Mouse (Mus musculus) lung, embryonic 16.5 days (tissue): ENCODE data around the gene Rbm6. TPM values are rescaled to one million over a fixed set of nuclear protein-coding genes. Genes with fewer than 3 reads are reported as not detected.

Experiments
- ATAC-seq: fragments of 200-750 bp; cut with Nextera tagmentation; 2 replicates; pipeline ENCODE4 v1.8.0; 2017; ENCODE audit warnings: low read depth, mild to moderate bottlenecking, moderate library complexity
- H3K27ac ChIP-seq: fragments of 300-500 bp; sonication (generic); 2 replicates; pipeline ENCODE4 v1.5.1; 2014; ENCODE audit warnings: mild to moderate bottlenecking, control low read depth, low read length
- H3K27me3 ChIP-seq: fragments of 300-500 bp; sonication (generic); 2 replicates; pipeline ENCODE4 v1.6.1; 2014; ENCODE audit warnings: low read depth, low read length, mixed read lengths; ENCODE audit not compliant: control insufficient read depth, insufficient read depth
- H3K36me3 ChIP-seq: fragments of 300-500 bp; sonication (generic); 2 replicates; pipeline ENCODE4 v1.6.1; 2014; ENCODE audit warnings: low read length; ENCODE audit not compliant: control insufficient read depth, insufficient read depth
- H3K4me1 ChIP-seq: fragments of 300-500 bp; sonication (generic); replicated peaks from 2 replicates; pipeline ENCODE4 v1.6.1; 2014; ENCODE audit warnings: low read length, mixed read lengths; ENCODE audit not compliant: control insufficient read depth, insufficient read depth
- H3K4me2 ChIP-seq: fragments of 300-500 bp; sonication (generic); 2 replicates; pipeline ENCODE4 v1.6.1; 2014; ENCODE audit warnings: low read depth, low read length, control low read depth
- H3K4me3 ChIP-seq: fragments of 300-500 bp; sonication (generic); 2 replicates; pipeline ENCODE4 v1.5.1; 2014; ENCODE audit warnings: mild to moderate bottlenecking, low read length, control low read depth
- H3K9ac ChIP-seq: fragments of 300-500 bp; sonication (generic); 2 replicates; pipeline ENCODE4 v1.6.1; 2014; ENCODE audit warnings: low read length, control low read depth
- H3K9me3 ChIP-seq: fragments of 300-500 bp; sonication (generic); 2 replicates; pipeline ENCODE4 v1.6.1; 2016; ENCODE audit warnings: low read length; ENCODE audit not compliant: control insufficient read depth
- WGBS: fragments of 180-500 bp; shearing (Covaris S2); extraction: QIAGEN DNeasy Blood & Tissue Kit; methylation state at CpG from one replicate; pipeline ENCODE4 v1.1.7; 2014; 5-methylcytosine and 5-hydroxymethylcytosine counted together
- polyA plus RNA-seq: library from polyadenylated mRNA; unstranded; fragments of >200 nt; fragmentation: Nextera tagmentation; extraction: Ambion mirVana; gene quantifications from 2 replicates; pipeline ENCODE4 v1.2.1, GENCODE M21; 2015

Gene Rbm6
- polyA plus RNA-seq, 1 experiment from 2014 or later: 70.2 TPM

DNA sequence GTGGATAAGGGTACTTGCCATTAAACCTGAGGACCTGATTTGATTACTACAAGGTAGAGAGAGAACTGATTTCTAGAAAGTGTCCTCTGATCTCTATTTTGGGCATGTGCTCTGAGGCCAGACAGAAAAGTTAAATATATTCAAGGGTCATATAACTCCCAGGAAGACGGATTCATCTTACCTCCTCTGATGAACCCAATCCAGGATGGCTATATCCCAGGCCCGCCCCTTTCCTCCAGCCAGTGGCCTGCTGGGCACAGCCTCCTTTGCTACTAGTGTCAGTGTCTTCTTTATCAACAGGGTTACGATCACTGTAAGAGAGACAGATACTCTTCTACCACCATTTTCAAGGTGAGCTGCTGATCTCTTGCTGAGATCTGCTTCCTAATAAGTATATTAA lies 98.6 kb downstream of the Rbm6 start:
- Histone ChIP-seq H3K4me3 (no peak overlapping the region), H3K4me1 (peaks cover under 1% of the 10 kb centered on the region), H3K4me2 (no peak overlapping the region), H3K27ac (no peak overlapping the region), H3K36me3 (peaks cover 17% of the 10 kb centered on the region), H3K27me3 (no peaks in the 10 kb centered on the region), H3K9me3 (no peaks in the 10 kb centered on the region), H3K9ac (no peak overlapping the region)
- 94% methylated on average over 3 of the region's 3 CpGs for WGBS
- ATAC-seq: no peak

DNA sequence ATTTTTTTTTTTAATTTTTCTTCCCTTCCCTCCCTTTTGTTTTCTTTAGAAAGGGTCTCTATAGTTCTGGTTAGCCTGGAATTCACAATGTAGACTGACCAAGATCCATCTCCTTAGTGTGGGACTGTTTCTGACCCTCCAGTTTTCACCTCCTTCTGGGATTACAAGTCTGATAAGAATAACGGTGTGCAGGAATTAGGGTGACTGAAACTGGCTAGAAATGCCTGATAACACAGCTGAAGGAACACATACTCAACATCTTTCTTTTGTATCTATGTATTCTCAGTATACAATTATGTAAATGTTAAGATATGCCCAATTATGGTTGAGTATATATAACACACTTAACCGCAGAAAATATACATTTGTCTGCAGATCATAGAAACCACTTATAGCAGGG lies 101.3 kb downstream of the Rbm6 start:
- H3K4me1 ChIP-seq: peaks cover 9% of the 10 kb centered on the region
- ATAC-seq: no peak
- WGBS: 63% methylated on average over 2 of the region's 2 CpGs
- no peak overlapping the region for H3K4me2 ChIP-seq
- no peak overlapping the region for H3K27ac ChIP-seq
- no peaks in the 10 kb centered on the region for H3K27me3 ChIP-seq
- no peaks in the 10 kb centered on the region for H3K9me3 ChIP-seq
- H3K4me3 ChIP-seq: no peak overlapping the region
- H3K9ac ChIP-seq: no peak overlapping the region; the same call in 1 of the 2 replicates
- peaks cover 26% of the 10 kb centered on the region for H3K36me3 ChIP-seq

DNA sequence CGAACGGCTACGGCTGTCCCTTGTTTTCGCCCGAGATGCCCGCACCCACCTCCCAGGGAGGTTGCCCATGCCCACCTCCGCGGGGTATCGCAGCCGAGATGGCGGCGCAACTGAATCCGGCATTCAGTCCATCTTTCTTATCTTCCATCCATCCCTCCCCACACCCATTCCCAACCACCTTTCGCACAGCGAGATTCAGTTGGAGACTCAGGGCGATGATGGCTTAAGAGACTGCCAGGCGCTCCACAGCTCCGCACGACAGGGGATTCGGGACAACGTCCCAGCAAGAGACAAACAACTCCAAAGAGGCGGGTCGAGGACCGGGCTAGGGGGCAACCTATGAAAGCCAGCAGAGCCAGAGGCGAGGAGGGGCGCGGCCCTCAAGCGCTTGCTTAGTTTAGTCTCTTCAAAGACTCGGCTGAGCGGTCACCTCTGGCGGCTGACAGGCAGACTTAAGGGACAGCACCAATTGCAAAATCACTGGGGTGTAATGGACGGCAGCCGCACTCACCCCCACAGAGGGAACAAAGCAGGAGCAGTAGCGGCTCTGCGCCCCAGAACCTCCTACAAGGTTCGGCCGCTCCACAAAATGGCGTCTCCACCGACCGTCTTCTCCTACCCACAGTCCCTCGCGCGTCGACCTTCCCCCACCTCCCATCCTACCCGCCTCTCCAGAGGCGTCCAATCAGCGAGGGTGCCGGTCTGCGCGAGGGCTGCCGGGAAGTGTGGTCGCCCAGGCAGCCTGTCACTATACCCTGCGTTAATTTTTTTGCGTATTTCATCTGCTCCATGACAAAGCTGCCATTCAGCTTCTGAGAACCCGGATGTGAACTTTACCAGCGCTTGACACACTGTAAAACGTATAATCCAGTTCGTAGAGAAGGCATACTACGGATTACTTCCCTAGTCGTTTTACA lies 102.4 kb downstream of the Rbm6 start, which contains the start of gene Rbm5:
Gene Rbm5 (minus strand): TSS at position 623 of the 917 bp plus-strand sequence.
- Histone ChIP-seq H3K4me2 (peak within 1 kb of the TSS; percentile 76), H3K9ac (peak within 1 kb of the TSS; percentile 100), H3K4me3 (peak within 1 kb of the TSS; percentile 96), H3K4me1 (peaks cover 9% of the 10 kb centered on the region), H3K9me3 (no peaks in the 10 kb centered on the region), H3K27me3 (no peaks in the 10 kb centered on the region), H3K27ac (peak within 1 kb of the TSS; percentile 81), H3K36me3 (peaks cover 29% of the 10 kb centered on the region)
- under 1% methylated on average over 60 of the region's 60 CpGs for WGBS
- peak; percentile 100 for ATAC-seq

DNA sequence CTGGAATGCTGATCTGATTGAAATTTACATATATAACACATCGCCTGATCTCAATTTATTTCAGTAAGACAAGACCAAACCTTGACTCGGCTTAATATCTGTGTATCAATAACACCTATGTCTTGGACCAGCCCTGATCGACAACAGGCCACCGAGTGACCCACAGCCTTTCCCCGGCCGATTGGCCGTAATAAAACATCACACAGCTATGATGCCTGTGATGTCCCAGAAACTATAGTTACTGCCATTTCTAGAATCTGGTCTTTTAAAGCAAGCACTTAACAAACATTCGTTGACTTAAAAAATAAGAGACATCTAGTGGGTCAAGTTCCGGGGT lies 103.0 kb downstream of the Rbm6 start:
- Histone ChIP-seq H3K9me3 (no peaks in the 10 kb centered on the region), H3K27ac (peak overlapping the region; percentile 81), H3K4me2 (peak overlapping the region; percentile 76), H3K4me3 (peak overlapping the region; percentile 96), H3K36me3 (peaks cover 33% of the 10 kb centered on the region), H3K4me1 (peaks cover 9% of the 10 kb centered on the region), H3K9ac (peak overlapping the region; percentile 100), H3K27me3 (no peaks in the 10 kb centered on the region)
- 1% methylated on average over 9 of the region's 9 CpGs for WGBS
- no peak for ATAC-seq

DNA sequence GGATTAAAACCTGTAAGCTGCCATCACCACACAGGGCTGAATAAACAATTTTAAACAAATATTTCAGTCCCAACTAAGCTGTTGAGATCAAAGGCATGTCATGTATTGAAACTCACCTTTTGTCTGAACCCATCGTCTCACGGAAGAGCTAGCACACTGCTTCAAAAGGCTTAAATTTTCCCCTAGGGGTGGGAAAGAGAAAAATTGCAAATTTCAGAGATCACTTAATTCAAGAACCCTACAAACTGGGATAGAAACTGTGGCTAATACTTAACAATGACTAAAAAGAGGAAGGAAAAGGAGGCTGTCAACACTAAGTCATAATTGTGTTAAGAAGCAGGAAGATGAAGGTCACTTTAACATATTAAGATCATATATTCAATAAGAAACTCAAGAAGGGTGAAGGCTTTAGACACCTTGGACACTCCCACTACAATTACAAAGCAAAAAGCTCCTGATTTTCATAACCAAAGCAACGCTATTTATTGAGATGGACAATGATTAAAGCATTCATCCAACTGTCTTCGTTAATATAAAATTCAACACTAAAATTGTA lies 103.5 kb downstream of the Rbm6 start:
- peak overlapping the region; percentile 76 for H3K4me2 ChIP-seq
- no peaks in the 10 kb centered on the region for H3K27me3 ChIP-seq
- H3K9ac ChIP-seq: peak overlapping the region; percentile 100
- H3K36me3 ChIP-seq: peaks cover 31% of the 10 kb centered on the region
- H3K27ac ChIP-seq: no peak overlapping the region
- no peak for ATAC-seq
- H3K9me3 ChIP-seq: no peaks in the 10 kb centered on the region
- H3K4me3 ChIP-seq: peak overlapping the region; percentile 96
- peaks cover 9% of the 10 kb centered on the region for H3K4me1 ChIP-seq
- WGBS: 9% methylated on average over 4 of the region's 4 CpGs

DNA sequence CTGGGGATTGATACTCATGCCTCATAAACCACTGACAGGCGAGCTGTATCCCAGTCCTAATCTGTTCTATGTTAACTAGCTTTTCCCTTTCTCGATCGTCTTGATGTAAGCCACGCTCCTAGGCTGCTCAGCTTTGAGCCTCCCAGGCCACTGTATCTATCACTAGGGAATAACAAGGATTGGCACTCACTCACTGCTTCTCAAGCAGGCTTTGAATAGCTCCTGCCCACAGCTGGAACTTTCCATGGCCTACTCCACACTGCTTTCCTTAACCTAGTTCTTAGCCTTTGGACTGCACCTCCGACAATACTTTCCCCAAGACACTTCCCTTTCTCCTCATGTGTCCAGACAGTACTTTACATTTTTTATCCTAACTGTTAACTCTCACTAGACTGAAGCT lies 104.2 kb downstream of the Rbm6 start:
- H3K4me3 ChIP-seq: no peak overlapping the region
- no peak overlapping the region; the same call in 1 of the 2 replicates for H3K9ac ChIP-seq
- ATAC-seq: no peak

DNA sequence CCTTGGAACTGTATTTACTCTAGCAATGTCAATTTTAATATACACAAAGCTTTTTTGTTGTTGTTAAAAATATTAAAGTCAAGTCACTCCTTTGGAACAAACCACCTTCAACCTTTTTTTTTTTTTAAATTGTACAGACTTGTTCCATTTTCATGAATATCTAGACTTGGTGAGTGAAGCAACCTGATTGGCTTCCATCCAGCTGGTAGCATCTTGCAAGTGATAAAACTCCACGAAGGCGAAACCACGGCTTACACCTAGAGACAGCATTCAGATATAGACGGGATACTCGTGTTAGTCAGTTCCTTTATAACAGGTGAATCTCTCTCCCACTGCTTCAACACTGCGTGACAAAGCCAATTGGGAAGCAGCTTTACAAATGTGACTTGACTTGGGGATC lies 113.4 kb downstream of the Rbm6 start:
- WGBS: 91% methylated on average over 6 of the region's 6 CpGs
- no peak overlapping the region for H3K4me2 ChIP-seq
- peaks cover 79% of the 10 kb centered on the region for H3K36me3 ChIP-seq
- H3K9ac ChIP-seq: no peak overlapping the region
- no peak for ATAC-seq
- no peaks in the 10 kb centered on the region for H3K9me3 ChIP-seq
- H3K4me3 ChIP-seq: no peak overlapping the region
- H3K27ac ChIP-seq: no peak overlapping the region
- no peaks in the 10 kb centered on the region for H3K4me1 ChIP-seq
- H3K27me3 ChIP-seq: no peaks in the 10 kb centered on the region

More for the DNA sequence above, 104.2 kb downstream of the Rbm6 start:
- Histone ChIP-seq H3K36me3 (peaks cover 36% of the 10 kb centered on the region), H3K4me1 (peaks cover 9% of the 10 kb centered on the region), H3K9me3 (no peaks in the 10 kb centered on the region), H3K4me2 (peak overlapping the region; percentile 76), H3K27ac (no peak overlapping the region), H3K27me3 (no peaks in the 10 kb centered on the region)
- WGBS: 83% methylated on average over 5 of the region's 5 CpGs

DNA sequence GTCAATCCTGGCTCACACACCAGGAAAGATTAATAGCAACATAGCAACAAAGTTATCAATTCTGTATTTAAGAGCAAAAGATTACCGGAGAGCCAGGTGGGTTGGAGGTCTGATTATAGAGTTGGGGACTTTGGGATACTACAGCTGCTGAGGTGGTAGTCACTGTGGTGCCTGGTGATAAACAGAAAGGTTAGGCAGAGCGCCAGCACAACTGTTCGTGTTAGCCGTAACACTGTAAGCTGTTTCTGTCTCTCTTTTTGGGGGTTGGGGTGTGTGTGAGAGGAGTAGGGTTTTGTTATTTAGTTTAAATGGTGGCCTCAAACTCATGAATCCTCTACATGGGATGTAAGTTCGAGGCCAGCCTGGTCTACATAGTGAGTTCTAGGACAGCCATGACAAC lies 122.7 kb downstream of the Rbm6 start:
- Histone ChIP-seq H3K4me1 (no peaks in the 10 kb centered on the region), H3K27ac (no peak overlapping the region), H3K9me3 (peaks cover 6% of the 10 kb centered on the region; the same call in 1 of the 2 replicates), H3K9ac (no peak overlapping the region), H3K4me2 (no peak overlapping the region), H3K27me3 (no peaks in the 10 kb centered on the region), H3K36me3 (peaks cover 79% of the 10 kb centered on the region), H3K4me3 (no peak overlapping the region)
- ATAC-seq: no peak
- WGBS: 91% methylated on average over 5 of the region's 5 CpGs

DNA sequence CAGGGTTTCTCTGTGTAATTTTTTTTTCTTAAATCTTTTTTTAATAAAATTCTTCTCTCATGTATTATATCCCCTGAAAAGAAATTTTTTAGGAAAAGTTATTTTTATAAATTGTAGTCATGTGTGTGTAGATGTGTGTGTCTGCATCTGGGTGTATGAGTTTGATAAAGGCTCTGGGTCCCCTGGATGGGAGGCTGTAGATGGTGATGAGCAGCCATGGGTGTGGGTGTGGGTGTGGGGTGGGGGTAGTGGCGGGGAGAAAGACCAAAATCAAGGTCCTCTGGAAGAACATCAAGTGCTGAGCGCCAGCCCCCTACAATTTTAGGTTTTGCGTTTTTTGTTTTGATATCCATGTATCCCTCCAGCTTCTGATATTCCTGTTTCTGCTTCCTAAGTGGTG lies 125.0 kb downstream of the Rbm6 start:
- WGBS: 94% methylated on average over 3 of the region's 3 CpGs
- Histone ChIP-seq H3K27me3 (no peaks in the 10 kb centered on the region), H3K27ac (no peak overlapping the region), H3K9me3 (peaks cover 6% of the 10 kb centered on the region; the same call in 1 of the 2 replicates), H3K9ac (no peak overlapping the region), H3K36me3 (peaks cover 91% of the 10 kb centered on the region), H3K4me3 (no peak overlapping the region), H3K4me2 (no peak overlapping the region), H3K4me1 (no peaks in the 10 kb centered on the region)
- ATAC-seq: no peak
